Mouse (Mus musculus): ENCODE data around the gene Rnf103. TPM values are rescaled to one million over a fixed set of nuclear protein-coding genes. Genes with fewer than 3 reads are reported as not detected.

Rnf103 gene
- polyA plus RNA-seq, 1 experiment from 2014 or later, result 20.7 TPM

GRCm38 (mm10) chr6:71485246-71485645 is 8.4 kb upstream of the Rnf103 start:
- DNase-seq (ENCODE audit: low spot score) (no peak), ATAC-seq (ENCODE audit: low read depth) (no peak)
- no peaks in the 10 kb centered on the region for H3K4me1 ChIP-seq (ENCODE audit: control insufficient read depth, insufficient read depth, low read length)
- 86% methylated on average over 5 of the region's 5 CpGs for WGBS
- H3K4me3 ChIP-seq (ENCODE audit: low read depth, low read length), result no peak overlapping the region
- no peak overlapping the region for H3K27ac ChIP-seq (replicated peaks; ENCODE audit: low read depth, low read length)
- H3K9me3 ChIP-seq (ENCODE audit: control insufficient read depth, low read length), result no peaks in the 10 kb centered on the region; the same call in 1 of the 2 replicates
- H3K4me2 ChIP-seq (ENCODE audit: low read depth, low read length), result no peak overlapping the region
- no peak overlapping the region for H3K9ac ChIP-seq (ENCODE audit: low read depth, low read length)
- no peaks in the 10 kb centered on the region for H3K27me3 ChIP-seq (replicated peaks; ENCODE audit: control insufficient read depth, insufficient read depth, low read length)
- no peaks in the 10 kb centered on the region for H3K36me3 ChIP-seq (ENCODE audit: control insufficient read depth, insufficient read depth, low read length)

- no peak overlapping the region for H3K4me3 ChIP-seq (ENCODE audit: low read depth, low read length)
- H3K9me3 ChIP-seq (ENCODE audit: control insufficient read depth, low read length), result no peaks in the 10 kb centered on the region
- no peaks in the 10 kb centered on the region for H3K4me1 ChIP-seq (ENCODE audit: control insufficient read depth, insufficient read depth, low read length)
- no peak for ATAC-seq (ENCODE audit: low read depth)
- no peaks in the 10 kb centered on the region for H3K36me3 ChIP-seq (ENCODE audit: control insufficient read depth, insufficient read depth, low read length)
- 49% methylated on average over 2 of the region's 2 CpGs for WGBS
- no peak overlapping the region for H3K9ac ChIP-seq (ENCODE audit: low read depth, low read length)
- H3K27ac ChIP-seq (replicated peaks; ENCODE audit: low read depth, low read length), result no peak overlapping the region
- no peak overlapping the region for H3K4me2 ChIP-seq (ENCODE audit: low read depth, low read length)
- H3K27me3 ChIP-seq (replicated peaks; ENCODE audit: control insufficient read depth, insufficient read depth, low read length), result no peaks in the 10 kb centered on the region
- DNase-seq (ENCODE audit: low spot score), result no peak
Observed at GRCm38 (mm10) chr6:71486226-71486625, 7.5 kb upstream of the Rnf103 start.

GRCm38 (mm10) chr6:71486867-71487266 is 6.8 kb upstream of the Rnf103 start:
- H3K27ac ChIP-seq (replicated peaks; ENCODE audit: low read depth, low read length), result no peak overlapping the region
- no peak for DNase-seq (ENCODE audit: low spot score)
- H3K9ac ChIP-seq (ENCODE audit: low read depth, low read length), result no peak overlapping the region
- no peak for ATAC-seq (ENCODE audit: low read depth)
- H3K36me3 ChIP-seq (ENCODE audit: control insufficient read depth, insufficient read depth, low read length), result no peaks in the 10 kb centered on the region
- WGBS, result 75% methylated on average over 1 of the region's 1 CpGs
- H3K27me3 ChIP-seq (replicated peaks; ENCODE audit: control insufficient read depth, insufficient read depth, low read length), result no peaks in the 10 kb centered on the region
- H3K4me1 ChIP-seq (ENCODE audit: control insufficient read depth, insufficient read depth, low read length), result no peaks in the 10 kb centered on the region
- H3K4me3 ChIP-seq (ENCODE audit: low read depth, low read length), result no peak overlapping the region
- no peaks in the 10 kb centered on the region for H3K9me3 ChIP-seq (ENCODE audit: control insufficient read depth, low read length)
- no peak overlapping the region for H3K4me2 ChIP-seq (ENCODE audit: low read depth, low read length)

GRCm38 (mm10) chr6:71487966-71488365 is 5.7 kb upstream of the Rnf103 start:
- H3K4me2 ChIP-seq (ENCODE audit: low read depth, low read length), result no peak overlapping the region
- no peaks in the 10 kb centered on the region for H3K36me3 ChIP-seq (ENCODE audit: control insufficient read depth, insufficient read depth, low read length)
- peaks cover 6% of the 10 kb centered on the region; the same call in 1 of the 2 replicates for H3K4me1 ChIP-seq (ENCODE audit: control insufficient read depth, insufficient read depth, low read length)
- no peak overlapping the region for H3K27ac ChIP-seq (replicated peaks; ENCODE audit: low read depth, low read length)
- no peaks in the 10 kb centered on the region for H3K27me3 ChIP-seq (replicated peaks; ENCODE audit: control insufficient read depth, insufficient read depth, low read length)
- no peak overlapping the region for H3K4me3 ChIP-seq (ENCODE audit: low read depth, low read length)
- no peaks in the 10 kb centered on the region for H3K9me3 ChIP-seq (ENCODE audit: control insufficient read depth, low read length)
- WGBS, result 37% methylated on average over 3 of the region's 4 CpGs
- no peak overlapping the region for H3K9ac ChIP-seq (ENCODE audit: low read depth, low read length)
- no peak for DNase-seq (ENCODE audit: low spot score)
- ATAC-seq (ENCODE audit: low read depth), result no peak

- peak overlapping the region; percentile 81 for H3K27ac ChIP-seq (replicated peaks; ENCODE audit: low read depth, low read length)
Observed at GRCm38 (mm10) chr6:71492136-71492535, 1.6 kb upstream of the Rnf103 start.

GRCm38 (mm10) chr6:71492756-71493674 is 679 bp upstream of the Rnf103 start:
- Histone ChIP-seq H3K9me3 (ENCODE audit: control insufficient read depth, low read length) (no peaks in the 10 kb centered on the region), H3K9ac (ENCODE audit: low read depth, low read length) (peak overlapping the region; percentile 99), H3K36me3 (ENCODE audit: control insufficient read depth, insufficient read depth, low read length) (peaks cover 7% of the 10 kb centered on the region; the same call in 1 of the 2 replicates), H3K4me2 (ENCODE audit: low read depth, low read length) (peak overlapping the region; percentile 80), H3K4me3 (ENCODE audit: low read depth, low read length) (peak overlapping the region; percentile 85), H3K4me1 (ENCODE audit: control insufficient read depth, insufficient read depth, low read length) (peaks cover 18% of the 10 kb centered on the region), H3K27ac (replicated peaks; ENCODE audit: low read depth, low read length) (peak overlapping the region; percentile 99), H3K27me3 (replicated peaks; ENCODE audit: control insufficient read depth, insufficient read depth, low read length) (no peaks in the 10 kb centered on the region)
- WGBS, result 13% methylated on average over 20 of the region's 22 CpGs
- no peak for DNase-seq (ENCODE audit: low spot score)
- no peak; the same call in 1 of the 2 replicates for ATAC-seq (ENCODE audit: low read depth)

More at GRCm38 (mm10) chr6:71492136-71492535, 1.6 kb upstream of the Rnf103 start:
- DNase-seq (ENCODE audit: low spot score) (peak; percentile 69), ATAC-seq (ENCODE audit: low read depth) (peak; percentile 31)
- Histone ChIP-seq H3K4me1 (ENCODE audit: control insufficient read depth, insufficient read depth, low read length) (peaks cover 18% of the 10 kb centered on the region), H3K4me3 (ENCODE audit: low read depth, low read length) (no peak overlapping the region), H3K36me3 (ENCODE audit: control insufficient read depth, insufficient read depth, low read length) (peaks cover 5% of the 10 kb centered on the region; the same call in 1 of the 2 replicates), H3K9ac (ENCODE audit: low read depth, low read length) (no peak overlapping the region), H3K4me2 (ENCODE audit: low read depth, low read length) (no peak overlapping the region), H3K27me3 (replicated peaks; ENCODE audit: control insufficient read depth, insufficient read depth, low read length) (no peaks in the 10 kb centered on the region), H3K9me3 (ENCODE audit: control insufficient read depth, low read length) (no peaks in the 10 kb centered on the region)
- 24% methylated on average over 4 of the region's 4 CpGs for WGBS

GRCm38 (mm10) chr6:71494341-71495020 is 787 bp downstream of the Rnf103 start:
- Histone ChIP-seq H3K27ac (replicated peaks; ENCODE audit: low read depth, low read length) (peak overlapping the region; percentile 99), H3K36me3 (ENCODE audit: control insufficient read depth, insufficient read depth, low read length) (peaks cover 14% of the 10 kb centered on the region; the same call in 1 of the 2 replicates), H3K9me3 (ENCODE audit: control insufficient read depth, low read length) (no peaks in the 10 kb centered on the region), H3K9ac (ENCODE audit: low read depth, low read length) (peak overlapping the region; percentile 99), H3K27me3 (replicated peaks; ENCODE audit: control insufficient read depth, insufficient read depth, low read length) (no peaks in the 10 kb centered on the region), H3K4me3 (ENCODE audit: low read depth, low read length) (peak overlapping the region; percentile 85), H3K4me2 (ENCODE audit: low read depth, low read length) (peak overlapping the region; percentile 80), H3K4me1 (ENCODE audit: control insufficient read depth, insufficient read depth, low read length) (peaks cover 18% of the 10 kb centered on the region)
- ATAC-seq (ENCODE audit: low read depth) (peak; percentile 20), DNase-seq (ENCODE audit: low spot score) (peak; percentile 36)
- under 1% methylated on average over 29 of the region's 46 CpGs for WGBS

GRCm38 (mm10) chr6:71500575-71500974 is 6.9 kb downstream of the Rnf103 start:
- peaks cover 41% of the 10 kb centered on the region for H3K36me3 ChIP-seq (ENCODE audit: control insufficient read depth, insufficient read depth, low read length)
- no peak overlapping the region for H3K4me2 ChIP-seq (ENCODE audit: low read depth, low read length)
- no peak for ATAC-seq (ENCODE audit: low read depth)
- H3K27me3 ChIP-seq (replicated peaks; ENCODE audit: control insufficient read depth, insufficient read depth, low read length), result no peaks in the 10 kb centered on the region
- 86% methylated on average over 3 of the region's 3 CpGs for WGBS
- no peak for DNase-seq (ENCODE audit: low spot score)
- peaks cover 7% of the 10 kb centered on the region for H3K4me1 ChIP-seq (ENCODE audit: control insufficient read depth, insufficient read depth, low read length)
- H3K9me3 ChIP-seq (ENCODE audit: control insufficient read depth, low read length), result no peaks in the 10 kb centered on the region
- no peak overlapping the region for H3K4me3 ChIP-seq (ENCODE audit: low read depth, low read length)
- no peak overlapping the region for H3K9ac ChIP-seq (ENCODE audit: low read depth, low read length)
- H3K27ac ChIP-seq (replicated peaks; ENCODE audit: low read depth, low read length), result no peak overlapping the region
